Mouse (Mus musculus) kidney, adult 2 months (tissue): Measurements from ENCODE around the gene Wfdc13.

Experiments used
- CTCF ChIP-seq: fragments of 200-500 bp; conservative IDR thresholded peaks from 2 replicates; pipeline ENCODE4 v1.5.1; 2011; ENCODE audit warnings: low read depth, mild to moderate bottlenecking, control low read depth, low read length, moderate library complexity, mixed read lengths; ENCODE audit not compliant: insufficient read depth, insufficient read length
- POLR2A ChIP-seq: fragments of 200-500 bp; IDR thresholded peaks from one replicate; pipeline ENCODE4 v1.6.1; 2011; ENCODE audit warnings: low read depth, low read length, control low read depth

GRCm38 (mm10) chr2:164733259-164733658 is 48.4 kb downstream of the Wfdc13 start:
- TF ChIP-seq CTCF (no peak), POLR2A (no peak)
